Mouse (Mus musculus) testis, adult 2 months (tissue): ENCODE measurements around the gene Clk1.

Source experiments
- CTCF ChIP-seq: fragments of 200-500 bp; IDR thresholded peaks from 2 replicates; pipeline ENCODE4 v1.5.1; 2012; ENCODE audit warnings: low read depth, mild to moderate bottlenecking, inconsistent platforms, low read length, moderate library complexity; ENCODE audit not compliant: control insufficient read depth, insufficient read depth, insufficient replicate concordance
- POLR2A ChIP-seq: fragments of 200-500 bp; IDR thresholded peaks from 2 replicates; pipeline ENCODE4 v1.6.1; 2012; ENCODE audit warnings: low read depth, mild to moderate bottlenecking, inconsistent platforms, low read length, moderate library complexity; ENCODE audit not compliant: control insufficient read depth

DNA sequence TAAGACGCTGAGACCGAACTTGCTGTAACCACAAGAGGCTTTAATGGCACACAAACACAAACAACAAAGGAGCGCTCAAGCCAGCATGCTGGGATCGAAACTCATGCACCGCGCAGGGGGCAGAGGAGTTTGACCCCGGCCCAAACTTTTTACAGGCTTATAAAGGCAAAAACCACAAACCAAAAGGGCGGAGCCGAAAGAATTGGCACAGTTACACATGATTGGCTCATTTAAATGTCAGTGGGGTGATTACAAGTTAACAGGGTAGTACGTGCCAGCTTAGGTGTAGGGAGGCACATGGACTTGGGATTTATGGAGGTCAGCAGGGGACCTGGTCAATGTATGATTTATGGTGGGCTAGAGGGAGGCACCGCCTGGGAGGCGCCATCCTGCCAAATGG lies 59.3 kb downstream of the Clk1 start:
- TF ChIP-seq CTCF (no peak), POLR2A (no peak)
